Mouse (Mus musculus): Measurements from ENCODE around the gene Krt84.

DNA sequence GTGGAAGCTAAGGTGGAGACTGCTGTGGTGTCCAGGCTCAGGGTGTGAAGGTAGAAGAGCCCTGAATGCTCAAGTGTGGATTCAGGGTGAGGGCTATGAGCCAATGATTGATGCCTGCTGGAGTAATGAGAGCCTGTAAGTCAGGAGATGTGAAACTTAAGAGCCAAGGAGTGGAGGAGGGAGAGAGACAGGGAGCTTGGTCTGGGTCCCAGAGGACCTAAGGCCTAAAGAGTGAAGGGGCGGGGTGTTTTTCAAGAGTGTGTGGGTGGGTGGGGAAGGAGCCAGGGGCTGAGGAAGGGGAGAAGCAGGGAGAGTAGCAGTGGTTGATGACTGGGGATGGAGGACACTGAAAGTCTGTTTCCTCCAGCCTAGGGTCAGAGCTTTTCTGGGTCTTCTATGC, 49.0 kb downstream of the Krt84 start:
- no peak for TF ChIP-seq CTCF (IDR thresholded peaks at IDR 0.05; ENCODE audit: low read depth)
- no peak for TF ChIP-seq EP300 (IDR thresholded peaks at IDR 0.05; ENCODE audit: low read depth)
